Mouse (Mus musculus) MEL (cell line): Measurements from ENCODE around the gene Ppp2r5b. TPM values are rescaled to one million over a fixed set of nuclear protein-coding genes. Genes with fewer than 3 reads are reported as not detected.
A peak's percentile ranks its signal among the peaks of the same experiment; 100 is the strongest.

Experiments used
- DNase-seq: peaks from one replicate; pipeline ENCODE4 v3.0.0; 2011; ENCODE audit warnings: low read depth, low spot score
- H3K27ac ChIP-seq: 2 replicates; pipeline ENCODE4 v1.5.1; 2012; ENCODE audit warnings: low read depth, mild to moderate bottlenecking, control low read depth, low read length, moderate library complexity; ENCODE audit not compliant: control insufficient read depth
- H3K27me3 ChIP-seq, 2 experiments: fragments of 150-350 bp in 1 of 2; sonication (generic) in 1 of 2; 2 replicates each; pipeline ENCODE4 v1.6.1; 2012; ENCODE audit warnings: low read length in 2 of 2, mild to moderate bottlenecking in 2 of 2, improper control_type of control experiment in 1 of 2, moderate library complexity in 1 of 2; ENCODE audit not compliant: insufficient read depth in 2 of 2, control insufficient read depth in 1 of 2
- H3K36me3 ChIP-seq, 2 experiments: 2 replicates each; pipeline ENCODE4 v1.6.1; 2012 to 2014; ENCODE audit warnings: low read length in 2 of 2, improper control_type of control experiment in 1 of 2, inconsistent platforms in 1 of 2, mild to moderate bottlenecking in 1 of 2; ENCODE audit not compliant: insufficient read depth in 2 of 2, control insufficient read depth in 1 of 2
- H3K4me1 ChIP-seq, 2 experiments: fragments of 150-350 bp in 1 of 2; sonication (generic) in 1 of 2; 2 replicates each; pipeline ENCODE4 v1.6.1; 2012; ENCODE audit warnings: low read length in 2 of 2, improper control_type of control experiment in 1 of 2, mild to moderate bottlenecking in 1 of 2; ENCODE audit not compliant: insufficient read depth in 2 of 2, control insufficient read depth in 1 of 2
- H3K4me3 ChIP-seq, 2 experiments: fragments of 150-350 bp in 1 of 2; sonication (generic) in 1 of 2; 2 replicates each; pipeline ENCODE4 v1.5.1; 2012; ENCODE audit warnings: low read depth in 2 of 2, low read length in 2 of 2, mild to moderate bottlenecking in 2 of 2, moderate library complexity in 2 of 2, control low read depth in 1 of 2, improper control_type of control experiment in 1 of 2; ENCODE audit not compliant: control insufficient read depth in 1 of 2, insufficient read depth in 1 of 2
- H3K79me2 ChIP-seq: 2 replicates; pipeline ENCODE4 v1.6.1; 2012; ENCODE audit warnings: mild to moderate bottlenecking, low read length, moderate library complexity; ENCODE audit not compliant: control insufficient read depth, poor library complexity, insufficient read depth
- H3K9ac ChIP-seq: 2 replicates; pipeline ENCODE4 v1.6.1; 2012; ENCODE audit warnings: low read depth, mild to moderate bottlenecking, control low read depth, low read length, moderate library complexity; ENCODE audit not compliant: control insufficient read depth, poor library complexity, severe bottlenecking
- H3K9me3 ChIP-seq: fragments of 150-350 bp; sonication (generic); replicated peaks from 2 replicates; pipeline ENCODE4 v1.6.1; 2012; ENCODE audit warnings: mild to moderate bottlenecking, low read length, improper control_type of control experiment, moderate library complexity; ENCODE audit not compliant: insufficient read depth
- BHLHE40 ChIP-seq: IDR thresholded peaks from 2 replicates; pipeline ENCODE4 v1.6.1; 2012; ENCODE audit warnings: low read depth, mild to moderate bottlenecking, inconsistent platforms, low read length, improper control_type of control experiment, borderline replicate concordance
- CHD1 ChIP-seq: IDR thresholded peaks from 2 replicates; pipeline ENCODE4 v1.6.1; 2012; ENCODE audit warnings: low read depth, mild to moderate bottlenecking, inconsistent platforms, low read length, improper control_type of control experiment
- CHD2 ChIP-seq: IDR thresholded peaks from 2 replicates; pipeline ENCODE4 v1.6.1; 2011; ENCODE audit warnings: low read length, improper control_type of control experiment
- CTCF ChIP-seq, 3 experiments: IDR thresholded peaks in 2 of 3; conservative IDR thresholded peaks in 1 of 3; 2 replicates each; pipeline ENCODE4 v1.5.1; 2011 to 2012; ENCODE audit warnings: low read length in 3 of 3, low read depth in 2 of 3, mild to moderate bottlenecking in 2 of 3, improper control_type of control experiment in 1 of 3, inconsistent platforms in 1 of 3, mixed read lengths in 1 of 3, moderate library complexity in 1 of 3; ENCODE audit not compliant: control insufficient read depth in 1 of 3, insufficient read depth in 1 of 3, poor library complexity in 1 of 3, severe bottlenecking in 1 of 3
- E2F4 ChIP-seq: IDR thresholded peaks from 2 replicates; pipeline ENCODE4 v1.6.1; 2011; ENCODE audit warnings: low read depth, low read length, improper control_type of control experiment, borderline replicate concordance
- EP300 ChIP-seq, 2 experiments: IDR thresholded peaks; 2 replicates each; pipeline ENCODE4 v1.6.1; 2011; ENCODE audit warnings: improper control_type of control experiment in 2 of 2, low read length in 2 of 2, low read depth in 1 of 2, mild to moderate bottlenecking in 1 of 2
- ETS1 ChIP-seq: IDR thresholded peaks from 2 replicates; pipeline ENCODE4 v1.6.1; 2012; ENCODE audit warnings: low read depth, mild to moderate bottlenecking, inconsistent platforms, low read length, improper control_type of control experiment, moderate library complexity
- KAT2A ChIP-seq: conservative IDR thresholded peaks from 2 replicates; pipeline ENCODE4 v1.6.1; 2012; ENCODE audit warnings: low read depth, low read length, improper control_type of control experiment, inconsistent platforms
- MAFK ChIP-seq: IDR thresholded peaks from 2 replicates; pipeline ENCODE4 v1.6.1; 2011; ENCODE audit warnings: low read depth, mild to moderate bottlenecking, low read length, improper control_type of control experiment, borderline replicate concordance
- MAZ ChIP-seq: IDR thresholded peaks from 2 replicates; pipeline ENCODE4 v1.6.1; 2012; ENCODE audit warnings: low read depth, mild to moderate bottlenecking, inconsistent platforms, low read length, improper control_type of control experiment
- MEF2A ChIP-seq: IDR thresholded peaks from 2 replicates; pipeline ENCODE4 v1.6.1; 2014; ENCODE audit warnings: low read depth, mild to moderate bottlenecking, inconsistent platforms, low read length, improper control_type of control experiment; ENCODE audit not compliant: poor library complexity, insufficient replicate concordance, severe bottlenecking; ENCODE audit errors: extremely low read depth
- MYB ChIP-seq: IDR thresholded peaks from 2 replicates; pipeline ENCODE4 v1.6.1; 2011; ENCODE audit warnings: mild to moderate bottlenecking, low read depth, low read length, improper control_type of control experiment
- MYC ChIP-seq: IDR thresholded peaks from 2 replicates; pipeline ENCODE4 v1.6.1; 2011; ENCODE audit warnings: low read depth, mild to moderate bottlenecking, low read length, improper control_type of control experiment, moderate library complexity
- NRF1 ChIP-seq: IDR thresholded peaks from 2 replicates; pipeline ENCODE4 v1.6.1; 2014; ENCODE audit warnings: low read depth, mild to moderate bottlenecking, inconsistent platforms, low read length, improper control_type of control experiment, moderate library complexity; ENCODE audit not compliant: poor library complexity, insufficient read depth, severe bottlenecking
- POLR2A ChIP-seq, 2 experiments: IDR thresholded peaks; 2 replicates each; pipeline ENCODE4 v1.6.1; 2011 to 2012; ENCODE audit warnings: low read length in 2 of 2, mild to moderate bottlenecking in 2 of 2, control low read depth in 1 of 2, improper control_type of control experiment in 1 of 2, low read depth in 1 of 2, moderate library complexity in 1 of 2; ENCODE audit not compliant: control insufficient read depth in 1 of 2, insufficient read depth in 1 of 2, poor library complexity in 1 of 2
- POLR2AphosphoS2 ChIP-seq: IDR thresholded peaks from 2 replicates; pipeline ENCODE4 v1.6.1; 2011; ENCODE audit warnings: low read length, improper control_type of control experiment
- POLR2AphosphoS5 ChIP-seq: IDR thresholded peaks from 2 replicates; pipeline ENCODE4 v1.6.1; 2012; ENCODE audit warnings: low read depth, borderline replicate concordance, mild to moderate bottlenecking, inconsistent platforms, low read length, moderate library complexity, mixed read lengths
- RCOR1 ChIP-seq: IDR thresholded peaks from 2 replicates; pipeline ENCODE4 v1.6.1; 2012; ENCODE audit warnings: low read depth, mild to moderate bottlenecking, inconsistent platforms, low read length, improper control_type of control experiment
- SMC3 ChIP-seq: IDR thresholded peaks from 2 replicates; pipeline ENCODE4 v1.6.1; 2011; ENCODE audit warnings: low read depth, low read length, improper control_type of control experiment
- TBP ChIP-seq: IDR thresholded peaks from 2 replicates; pipeline ENCODE4 v1.8.0; 2011; ENCODE audit warnings: low read depth, low read length, improper control_type of control experiment
- UBTF ChIP-seq: IDR thresholded peaks from 2 replicates; pipeline ENCODE4 v1.6.1; 2012; ENCODE audit warnings: low read depth, mild to moderate bottlenecking, inconsistent platforms, low read length, improper control_type of control experiment, moderate library complexity, borderline replicate concordance; ENCODE audit not compliant: insufficient read depth
- USF1 ChIP-seq: IDR thresholded peaks from 2 replicates; pipeline ENCODE4 v1.6.1; 2014; ENCODE audit warnings: low read depth, mild to moderate bottlenecking, inconsistent platforms, low read length, improper control_type of control experiment, moderate library complexity
- USF2 ChIP-seq, 2 experiments: IDR thresholded peaks; 2 replicates each; pipeline ENCODE4 v1.6.1; 2011 to 2012; ENCODE audit warnings: improper control_type of control experiment in 2 of 2, low read length in 2 of 2, borderline replicate concordance in 1 of 2, inconsistent platforms in 1 of 2, low read depth in 1 of 2, mild to moderate bottlenecking in 1 of 2; ENCODE audit not compliant: insufficient read depth in 1 of 2
- ZKSCAN1 ChIP-seq: IDR thresholded peaks from 2 replicates; pipeline ENCODE4 v1.6.1; 2012; ENCODE audit warnings: low read depth, mild to moderate bottlenecking, inconsistent platforms, low read length, improper control_type of control experiment, moderate library complexity
- ZMIZ1 ChIP-seq: IDR thresholded peaks from 2 replicates; pipeline ENCODE4 v1.6.1; 2012; ENCODE audit warnings: low read depth, mild to moderate bottlenecking, inconsistent platforms, low read length, improper control_type of control experiment, moderate library complexity
- polyA plus RNA-seq, 2 experiments: library from polyadenylated mRNA; stranded (reverse) in 1 of 2; unstranded in 1 of 2; fragments of >175 nt in 1 of 2; fragments of >200 nt in 1 of 2; gene quantifications; 2 replicates each; pipeline versions ENCODE4 v1.2.1 to v1.2.4; 2012; ENCODE audit warnings: low replicate concordance in 2 of 2, low read depth in 1 of 2; ENCODE audit not compliant: insufficient read length in 2 of 2, insufficient read depth in 1 of 2, missing spikeins in 1 of 2
- total RNA-seq: library from RNA; depleted of rRNA; stranded (reverse); fragments of 300-350 nt; gene quantifications from 2 replicates; pipeline ENCODE4 v1.2.3, GENCODE M21; 2012

The Ppp2r5b gene
- total and polyA plus RNA-seq, 3 experiments = 14.7 to 15.6 TPM; not detected in 1

DNA sequence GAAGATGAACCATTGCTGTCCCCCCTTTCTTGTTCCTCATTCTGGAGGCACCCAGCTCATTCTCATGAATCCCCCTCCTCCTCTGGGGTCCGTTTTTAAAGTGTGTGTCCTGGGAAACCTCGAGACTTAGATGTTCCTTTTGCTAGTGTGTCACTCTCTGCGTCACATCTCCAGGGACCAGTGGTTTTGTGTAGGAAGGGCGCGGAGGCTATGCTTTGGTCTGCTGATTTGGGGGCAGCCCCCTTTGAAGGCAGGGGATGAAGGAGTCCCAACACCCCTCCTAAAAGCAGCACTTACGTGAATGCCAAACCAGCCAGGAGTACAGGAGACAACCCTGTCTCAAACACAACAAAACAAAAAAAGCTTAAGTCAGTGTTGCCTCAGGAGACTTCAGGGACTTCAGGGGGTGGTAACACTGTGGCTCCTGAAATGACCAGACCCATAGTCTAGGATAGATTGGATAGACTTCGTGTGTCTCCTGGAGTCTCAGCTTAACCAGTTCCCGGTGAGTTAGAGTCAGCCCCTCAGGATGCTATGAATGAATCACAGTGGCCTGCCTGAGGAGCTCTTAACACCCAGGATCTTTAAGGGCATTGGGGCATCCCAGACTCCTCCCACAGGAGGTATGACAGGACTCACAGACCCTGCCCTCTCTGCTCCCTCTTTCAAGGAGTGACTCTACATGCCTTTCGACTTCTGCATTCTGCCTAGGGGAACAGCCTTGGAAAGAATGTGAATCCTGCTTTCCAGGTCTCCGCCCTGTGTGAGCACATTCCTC is 42.2 kb upstream of the Ppp2r5b start:
- H3K79me2 ChIP-seq = peaks cover 44% of the 10 kb centered on the region
- H3K27ac ChIP-seq = peak overlapping the region; percentile 61
- peaks cover 9 to 27% of the 10 kb centered on the region in 2 experiments for H3K36me3 ChIP-seq
- H3K4me1 ChIP-seq = peaks cover 12 to 34% of the 10 kb centered on the region in 2 experiments
- TF ChIP-seq POLR2AphosphoS2 = peak; percentile 27; the same call in 1 of the 2 replicates
- TF ChIP-seq MYC = no peak
- TF ChIP-seq BHLHE40 = no peak
- no peak for TF ChIP-seq UBTF
- no peak for TF ChIP-seq POLR2AphosphoS5
- no peak for TF ChIP-seq RCOR1
- no peak for TF ChIP-seq USF1
- TF ChIP-seq KAT2A = no peak
- TF ChIP-seq NRF1 = no peak
- TF ChIP-seq MAZ = 0 out of 2 replicates have a peak, but pooled peaks have one; percentile 31
- TF ChIP-seq ETS1 = peak; percentile 16; the same call in 1 of the 2 replicates
- TF ChIP-seq MAFK = no peak
- no peak for TF ChIP-seq ZMIZ1
- 0 out of 2 replicates have a peak, but pooled peaks have one; percentile 48 for TF ChIP-seq TBP
- TF ChIP-seq CTCF (IDR thresholded peaks at IDR 0.05 in 2 of 3, conservative IDR thresholded peaks at IDR 0.05 in 1 of 3; ENCODE audit: control insufficient read depth in 1 of 3, insufficient read depth in 1 of 3, low read depth in 2 of 3, low read length in 3 of 3, poor library complexity in 1 of 3, severe bottlenecking in 1 of 3) = no peak
- no peak for TF ChIP-seq ZKSCAN1
- no peak for TF ChIP-seq MEF2A
- no peak for TF ChIP-seq EP300 (IDR thresholded peaks at IDR 0.05; ENCODE audit: low read depth in 1 of 2, low read length in 2 of 2)
- TF ChIP-seq MYB = no peak
- TF ChIP-seq POLR2A (IDR thresholded peaks at IDR 0.05; ENCODE audit: control insufficient read depth in 1 of 2, insufficient read depth in 1 of 2, low read depth in 1 of 2, low read length in 2 of 2, poor library complexity in 1 of 2) = no peak
- TF ChIP-seq CHD2 = no peak
- TF ChIP-seq USF2 (IDR thresholded peaks at IDR 0.05; ENCODE audit: borderline replicate concordance in 1 of 2, insufficient read depth in 1 of 2, low read depth in 1 of 2, low read length in 2 of 2) = no peak
- TF ChIP-seq CHD1 = 0 out of 2 replicates have a peak, but pooled peaks have one; percentile 73
- no peak for TF ChIP-seq SMC3
- TF ChIP-seq E2F4 = no peak
- TF ChIP-seq, all 39 proteins: peak for 5
- Histone ChIP-seq H3K9me3 (no peaks in the 10 kb centered on the region), H3K27me3 (no peaks in the 10 kb centered on the region), H3K4me3 (peak overlapping the region; percentile 86 to 97), H3K9ac (peak overlapping the region; percentile 94)
- peak; percentile 86 for DNase-seq
